Mouse (Mus musculus) liver, embryonic 14.5 days (tissue): ENCODE results near the gene Dusp6. TPM values are rescaled to one million over a fixed set of nuclear protein-coding genes. Genes with fewer than 3 reads are reported as not detected.

Source experiments
- ATAC-seq: fragments of 200-750 bp; cut with Nextera tagmentation; 2 replicates; pipeline ENCODE4 v1.8.0; 2017; ENCODE audit warnings: moderate number of reproducible peaks, mild to moderate bottlenecking, moderate library complexity; ENCODE audit not compliant: insufficient read depth
- DNase-seq, 3 experiments: peaks; one replicate each; pipeline ENCODE4 v3.0.0-alpha.2; 2012 to 2013; ENCODE audit warnings: low read depth in 3 of 3, low spot score in 3 of 3
- H3K27ac ChIP-seq: fragments of 300-500 bp; sonication (generic); 2 replicates; pipeline ENCODE4 v1.5.1; 2014; ENCODE audit warnings: moderate library complexity, mild to moderate bottlenecking, control low read depth, inconsistent platforms
- H3K27me3 ChIP-seq: fragments of 300-500 bp; sonication (generic); 2 replicates; pipeline ENCODE4 v1.6.1; 2014; ENCODE audit warnings: mild to moderate bottlenecking, low read length, moderate library complexity; ENCODE audit not compliant: control insufficient read depth, insufficient read depth
- H3K36me3 ChIP-seq: fragments of 300-500 bp; sonication (generic); replicated peaks from 2 replicates; pipeline ENCODE4 v1.6.1; 2014; ENCODE audit warnings: low read depth; ENCODE audit not compliant: control insufficient read depth, insufficient read depth
- H3K4me1 ChIP-seq, 2 experiments: fragments of 200-500 bp in 1 of 2; fragments of 300-500 bp in 1 of 2; sonication (generic) in 1 of 2; replicated peaks; 2 replicates each; pipeline ENCODE4 v1.6.1; 2012 to 2014; ENCODE audit warnings: antibody characterized with exemption in 1 of 2, inconsistent platforms in 1 of 2, low read length in 1 of 2; ENCODE audit not compliant: control insufficient read depth in 2 of 2, insufficient read depth in 2 of 2
- H3K4me2 ChIP-seq: fragments of 300-500 bp; sonication (generic); 2 replicates; pipeline ENCODE4 v1.6.1; 2014; ENCODE audit warnings: low read depth, mild to moderate bottlenecking, control low read depth, moderate library complexity
- H3K4me3 ChIP-seq, 2 experiments: fragments of 200-500 bp in 1 of 2; fragments of 300-500 bp in 1 of 2; sonication (generic) in 1 of 2; 2 replicates each; pipeline ENCODE4 v1.5.1; 2012 to 2014; ENCODE audit warnings: low read depth in 2 of 2, low read length in 2 of 2, mild to moderate bottlenecking in 2 of 2, control low read depth in 1 of 2, inconsistent platforms in 1 of 2, moderate library complexity in 1 of 2; ENCODE audit not compliant: insufficient read depth in 1 of 2
- H3K9ac ChIP-seq: fragments of 300-500 bp; sonication (generic); replicated peaks from 2 replicates; pipeline ENCODE4 v1.6.1; 2014; ENCODE audit warnings: mild to moderate bottlenecking, control low read depth, moderate library complexity
- H3K9me3 ChIP-seq: fragments of 300-500 bp; sonication (generic); 2 replicates; pipeline ENCODE4 v1.6.1; 2016; ENCODE audit warnings: low read length, mixed read lengths; ENCODE audit not compliant: control insufficient read depth
- CTCF ChIP-seq: IDR thresholded peaks from 2 replicates; pipeline ENCODE4 v1.5.1; 2016; ENCODE audit warnings: antibody characterized with exemption, low read depth, control low read depth
- EP300 ChIP-seq: IDR thresholded peaks from 2 replicates; pipeline ENCODE4 v1.6.1; 2016; ENCODE audit warnings: antibody characterized with exemption, low read depth
- WGBS: fragments of 180-500 bp; shearing (Covaris S2); extraction: QIAGEN DNeasy Blood & Tissue Kit; methylation state at CpG from one replicate; pipeline ENCODE4 v1.1.7; 2014; ENCODE audit not compliant: insufficient replicate concordance; 5-methylcytosine and 5-hydroxymethylcytosine counted together
- polyA plus RNA-seq, 2 experiments: library from polyadenylated mRNA; depleted of rRNA in 1 of 2; stranded (reverse) in 1 of 2; unstranded in 1 of 2; fragments of >200 nt; fragmentation: Nextera tagmentation in 1 of 2; extraction: Ambion mirVana in 1 of 2; gene quantifications; 2 replicates each; pipeline versions ENCODE4 v1.2.1 to v1.2.3; 2012 to 2014

Gene Dusp6
- polyA plus RNA-seq, 2 experiments, result 8.3 to 9.5 TPM

DNA sequence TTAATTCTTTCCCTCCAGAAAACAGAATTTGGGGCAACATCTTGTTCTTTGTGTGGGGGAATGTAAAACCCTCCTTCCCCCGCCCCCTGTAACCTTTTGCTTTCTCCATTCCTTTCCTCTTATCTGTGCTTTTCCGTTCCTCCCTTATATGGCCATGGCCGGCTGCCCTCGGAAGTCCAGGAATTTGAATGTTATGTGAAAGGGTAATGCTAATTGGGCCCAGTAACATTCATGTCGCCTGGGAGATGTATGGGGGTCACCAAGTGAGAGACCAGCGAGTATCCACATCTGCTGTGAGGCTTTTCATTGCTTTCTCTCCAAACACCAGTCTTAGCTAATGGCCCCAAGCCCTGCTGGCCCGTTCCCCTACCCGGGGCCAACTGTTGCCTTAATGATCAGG, 22.7 kb downstream of the Dusp6 start:
- TF ChIP-seq EP300, result no peak
- no peak for TF ChIP-seq CTCF
- ATAC-seq (no peak), DNase-seq (no peak)
- Histone ChIP-seq H3K27me3 (no peaks in the 10 kb centered on the region), H3K36me3 (no peaks in the 10 kb centered on the region), H3K27ac (no peak overlapping the region), H3K9ac (no peak overlapping the region), H3K4me1 (peaks cover 0 to 14% of the 10 kb centered on the region in 2 experiments; a peak in 2 of 4 replicates), H3K9me3 (no peaks in the 10 kb centered on the region), H3K4me3 (no peak overlapping the region), H3K4me2 (no peak overlapping the region)
- 34% methylated on average over 8 of the region's 8 CpGs for WGBS

DNA sequence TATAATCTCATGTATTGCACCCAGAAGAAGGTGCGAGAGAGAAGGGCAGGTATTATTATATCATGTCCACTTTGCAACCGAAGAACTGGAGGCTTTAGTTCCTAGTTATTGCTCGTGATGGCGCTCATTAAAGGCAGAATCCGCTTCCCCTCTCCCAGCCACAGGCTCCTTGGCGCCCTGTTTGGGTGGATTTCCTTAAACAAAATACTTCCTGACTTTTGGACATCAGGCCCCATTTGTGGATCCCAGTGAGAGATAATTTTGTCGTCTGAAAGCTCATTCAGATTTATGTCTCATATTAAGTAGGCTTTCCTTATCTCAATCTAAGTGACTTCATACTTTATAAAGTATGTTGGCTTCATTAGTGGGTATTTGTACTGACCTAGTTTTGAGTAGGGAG, 23.2 kb downstream of the Dusp6 start:
- no peaks in the 10 kb centered on the region for H3K9me3 ChIP-seq
- no peak overlapping the region for H3K27ac ChIP-seq
- peaks cover 0 to 14% of the 10 kb centered on the region in 2 experiments; a peak in 2 of 4 replicates for H3K4me1 ChIP-seq
- WGBS, result 45% methylated on average over 7 of the region's 7 CpGs
- no peak overlapping the region for H3K4me3 ChIP-seq
- ATAC-seq (no peak), DNase-seq (no peak)
- no peak overlapping the region for H3K4me2 ChIP-seq
- H3K27me3 ChIP-seq, result no peaks in the 10 kb centered on the region
- H3K36me3 ChIP-seq, result no peaks in the 10 kb centered on the region
- TF ChIP-seq CTCF, result no peak
- no peak for TF ChIP-seq EP300
- H3K9ac ChIP-seq, result no peak overlapping the region

DNA sequence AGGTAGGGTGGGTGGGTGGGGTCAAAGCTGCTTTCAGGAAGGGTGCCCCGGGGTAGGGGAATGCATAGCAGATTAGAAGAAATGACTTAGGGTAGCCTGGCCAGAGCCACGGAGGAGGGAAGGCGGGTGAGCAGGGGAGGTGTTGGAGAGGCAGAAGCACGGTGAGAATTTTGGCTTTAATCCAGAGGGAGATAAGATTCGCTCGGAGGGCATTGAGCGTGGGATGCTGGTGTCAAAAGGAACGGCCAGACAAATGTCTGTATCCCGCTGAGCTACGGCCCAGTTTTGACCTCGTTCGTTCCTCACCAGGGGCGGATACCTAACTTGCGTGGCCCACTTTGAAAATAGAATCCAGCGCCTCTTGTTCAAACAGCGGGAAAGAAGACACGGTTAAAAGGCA, 23.8 kb downstream of the Dusp6 start:
- WGBS, result 7% methylated on average over 17 of the region's 17 CpGs
- peak overlapping the region; percentile 37 for H3K4me2 ChIP-seq
- H3K27ac ChIP-seq, result no peak overlapping the region
- peak overlapping the region; percentile 4 to 38; a peak in 2 of 4 replicates for H3K4me3 ChIP-seq
- ATAC-seq, result no peak
- no peaks in the 10 kb centered on the region for H3K9me3 ChIP-seq
- peaks cover 0 to 14% of the 10 kb centered on the region in 2 experiments; a peak in 2 of 4 replicates for H3K4me1 ChIP-seq
- H3K9ac ChIP-seq, result no peak overlapping the region
- H3K27me3 ChIP-seq, result no peaks in the 10 kb centered on the region
- DNase-seq, result no peak
- TF ChIP-seq CTCF (no peak), EP300 (no peak)
- no peaks in the 10 kb centered on the region for H3K36me3 ChIP-seq

DNA sequence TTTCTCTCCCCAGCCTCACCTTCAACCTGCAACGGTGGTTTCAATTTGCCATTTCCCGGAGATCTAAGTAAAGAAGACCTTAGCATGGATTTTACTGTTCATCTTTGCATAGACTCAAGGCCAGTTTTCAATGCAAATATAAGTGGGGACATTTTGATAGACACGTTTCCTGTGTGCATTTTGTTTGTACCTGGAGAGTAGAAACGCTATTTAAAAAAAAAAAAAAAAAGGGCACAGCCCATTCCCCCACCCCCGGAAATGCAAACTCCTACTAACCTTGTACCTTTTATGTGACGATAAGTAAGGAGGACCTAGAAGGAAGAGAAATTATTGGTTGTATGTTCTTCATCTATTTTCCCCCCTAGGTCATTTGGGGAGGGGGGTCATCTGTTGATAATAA, 24.2 kb downstream of the Dusp6 start:
- 31% methylated on average over 6 of the region's 6 CpGs for WGBS
- peak overlapping the region; percentile 4 to 38; a peak in 2 of 4 replicates for H3K4me3 ChIP-seq
- no peak overlapping the region for H3K27ac ChIP-seq
- DNase-seq (no peak), ATAC-seq (no peak)
- TF ChIP-seq CTCF, result no peak
- TF ChIP-seq EP300, result no peak
- H3K9me3 ChIP-seq, result no peaks in the 10 kb centered on the region
- H3K36me3 ChIP-seq, result no peaks in the 10 kb centered on the region
- H3K27me3 ChIP-seq, result no peaks in the 10 kb centered on the region
- peak overlapping the region; percentile 37 for H3K4me2 ChIP-seq
- H3K4me1 ChIP-seq, result peaks cover 0 to 14% of the 10 kb centered on the region in 2 experiments; a peak in 2 of 4 replicates
- no peak overlapping the region for H3K9ac ChIP-seq

DNA sequence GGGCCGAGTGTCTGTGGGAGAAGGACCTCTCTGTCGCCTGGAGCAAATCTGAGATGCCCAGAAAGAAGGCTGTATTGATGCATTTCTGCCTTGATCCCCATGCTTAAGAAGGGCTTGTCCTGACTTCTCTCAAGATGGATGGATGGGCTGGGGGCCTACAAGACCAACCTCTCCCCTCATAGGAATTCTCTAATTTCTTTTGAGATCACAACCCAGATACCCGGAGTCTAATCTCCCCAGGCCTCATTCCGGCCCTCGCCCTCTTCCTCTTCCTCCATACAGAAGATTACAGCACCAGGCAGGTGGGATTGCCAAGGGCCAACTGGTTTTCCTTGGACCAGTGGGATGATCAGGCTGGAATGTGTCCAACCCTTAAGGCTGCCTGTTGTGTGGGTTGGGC, 26.1 kb downstream of the Dusp6 start:
- Histone ChIP-seq H3K4me1 (peaks cover 0 to 13% of the 10 kb centered on the region in 2 experiments; a peak in 2 of 4 replicates), H3K9me3 (no peaks in the 10 kb centered on the region), H3K36me3 (no peaks in the 10 kb centered on the region), H3K27me3 (no peaks in the 10 kb centered on the region), H3K27ac (no peak overlapping the region), H3K4me2 (no peak overlapping the region), H3K9ac (no peak overlapping the region), H3K4me3 (no peak overlapping the region)
- ATAC-seq, result no peak
- TF ChIP-seq EP300 (no peak), CTCF (no peak)
- WGBS, result 64% methylated on average over 5 of the region's 5 CpGs
- DNase-seq, result no peak
